Mouse (Mus musculus) C2C12 (cell line): ENCODE measurements at regions not wholly inside any gene's neighbourhood (a gene's known extent, or its start where the extent isn't known, plus 50 kb on each side); places are given as distances from the start of the nearest gene placed in this dataset.

ENCODE experiments used
- CEBPB ChIP-seq: IDR thresholded peaks from one replicate; pipeline ENCODE4 v1.6.1; 2011; ENCODE audit warnings: low read depth, mild to moderate bottlenecking, control low read depth, moderate library complexity
- CTCF ChIP-seq: IDR thresholded peaks from one replicate; pipeline ENCODE4 v1.5.1; 2011; ENCODE audit not compliant: control insufficient read depth, insufficient read depth, insufficient read length
- MAX ChIP-seq: IDR thresholded peaks from one replicate; pipeline ENCODE4 v1.6.1; 2011; ENCODE audit warnings: mild to moderate bottlenecking, control low read depth
- MYOG ChIP-seq: IDR thresholded peaks from one replicate; pipeline ENCODE4 v1.6.1; 2011; ENCODE audit not compliant: control insufficient read depth, insufficient read length; ENCODE audit errors: extremely low read depth
- USF1 ChIP-seq: IDR thresholded peaks from one replicate; pipeline ENCODE4 v1.6.1; 2011; ENCODE audit warnings: low read depth, mild to moderate bottlenecking, control low read depth, moderate library complexity

DNA sequence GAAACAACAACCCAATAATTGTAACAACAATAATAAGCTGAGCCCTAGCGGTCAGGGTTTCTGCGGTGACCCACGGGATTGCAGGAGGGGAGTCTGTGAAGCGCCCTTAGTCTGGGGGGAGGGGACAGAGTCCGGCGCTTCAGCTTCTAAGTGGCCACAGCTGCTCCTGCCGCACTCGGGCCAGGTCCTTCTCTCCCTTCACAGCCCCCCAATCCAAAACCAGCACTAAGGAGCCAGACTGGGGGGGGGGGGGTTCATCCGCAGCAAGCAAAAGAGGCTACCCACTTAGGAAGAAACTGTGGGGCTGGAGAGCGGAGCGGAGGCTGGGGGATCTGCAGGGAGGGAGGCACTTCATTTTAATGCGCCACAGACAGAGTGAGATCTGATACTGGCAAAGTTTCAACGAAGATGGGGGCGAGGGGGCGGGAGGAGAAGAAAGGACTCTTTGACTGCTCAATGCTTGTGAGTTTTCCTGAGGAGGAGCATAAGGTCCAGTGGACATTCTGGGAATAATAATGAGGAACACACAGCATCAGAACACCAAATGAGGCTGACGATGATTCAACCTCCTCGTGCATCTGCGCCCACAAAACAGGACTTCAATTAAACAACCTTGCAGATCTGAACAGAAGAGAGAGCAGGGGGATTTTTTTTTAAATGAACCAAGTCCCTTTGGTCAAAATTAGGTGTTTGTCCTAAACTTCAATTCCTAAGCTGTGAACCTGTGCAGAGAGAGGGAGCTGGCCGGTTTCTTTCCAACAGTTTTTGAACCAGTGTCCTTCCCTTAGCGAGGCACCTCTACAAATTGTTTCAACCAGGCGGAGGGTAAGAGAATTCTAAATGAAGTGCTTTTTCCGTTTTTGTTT is 412.7 kb upstream of the Atp11b start:
- TF ChIP-seq CTCF (no peak), USF1 (no peak), MAX (no peak), MYOG (no peak), CEBPB (no peak)
